Mouse (Mus musculus): Measurements from ENCODE around the gene Abcc9. TPM values are rescaled to one million over a fixed set of nuclear protein-coding genes. Genes with fewer than 3 reads are reported as not detected.

Gene Abcc9
- polyA plus RNA-seq, 1 experiment from 2014 or later = 7.3 TPM

DNA sequence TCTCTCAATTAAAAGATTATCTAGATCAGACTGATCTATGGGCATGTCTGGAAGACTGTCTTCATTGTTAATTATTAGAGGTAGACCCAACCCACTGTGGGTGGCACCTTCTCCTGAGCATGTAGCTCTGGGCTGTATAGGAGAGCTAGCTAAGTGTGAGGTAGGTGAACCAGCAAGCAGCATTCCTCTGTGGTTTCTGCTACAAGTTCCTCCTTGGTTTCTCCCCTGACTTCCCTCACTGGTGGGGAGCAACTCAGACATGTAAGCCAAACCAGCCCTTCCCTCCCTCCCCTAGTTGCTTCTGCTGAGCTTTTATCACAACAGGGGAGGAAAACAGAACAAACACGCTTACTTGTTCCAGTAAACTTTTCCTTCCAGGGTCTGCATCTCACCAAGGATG lies 49.9 kb downstream of the Abcc9 start:
- H3K4me2 ChIP-seq (replicated peaks; ENCODE audit: low read depth, low read length) = no peak overlapping the region
- WGBS = 81% methylated on average over 1 of the region's 1 CpGs
- no peaks in the 10 kb centered on the region for H3K27me3 ChIP-seq (ENCODE audit: control insufficient read depth, insufficient read depth, low read length)
- no peaks in the 10 kb centered on the region for H3K36me3 ChIP-seq (ENCODE audit: control insufficient read depth, insufficient read depth, low read length)
- no peak for ATAC-seq (ENCODE audit: low FRiP score, low TSS enrichment)
- H3K4me1 ChIP-seq (ENCODE audit: control insufficient read depth, insufficient read depth, low read length) = no peaks in the 10 kb centered on the region
- H3K4me3 ChIP-seq (ENCODE audit: low read length) = no peak overlapping the region
- H3K27ac ChIP-seq (ENCODE audit: low read depth, low read length) = no peak overlapping the region
- H3K9ac ChIP-seq (ENCODE audit: low read depth, low read length) = no peak overlapping the region
- no peaks in the 10 kb centered on the region for H3K9me3 ChIP-seq (ENCODE audit: control insufficient read depth, low read length)

- ATAC-seq (ENCODE audit: low FRiP score, low TSS enrichment) = no peak
- WGBS = 74% methylated on average over 3 of the region's 3 CpGs
- H3K9me3 ChIP-seq (ENCODE audit: control insufficient read depth, low read length) = no peaks in the 10 kb centered on the region
- no peak overlapping the region for H3K4me2 ChIP-seq (replicated peaks; ENCODE audit: low read depth, low read length)
- no peak overlapping the region for H3K27ac ChIP-seq (ENCODE audit: low read depth, low read length)
- no peaks in the 10 kb centered on the region for H3K27me3 ChIP-seq (ENCODE audit: control insufficient read depth, insufficient read depth, low read length)
- no peaks in the 10 kb centered on the region for H3K4me1 ChIP-seq (ENCODE audit: control insufficient read depth, insufficient read depth, low read length)
- no peak overlapping the region for H3K4me3 ChIP-seq (ENCODE audit: low read length)
- H3K9ac ChIP-seq (ENCODE audit: low read depth, low read length) = no peak overlapping the region
- no peaks in the 10 kb centered on the region for H3K36me3 ChIP-seq (ENCODE audit: control insufficient read depth, insufficient read depth, low read length)
These were observed 52.8 kb downstream of the Abcc9 start for GRCm38 (mm10) chr6:142649331-142649730.

GRCm38 (mm10) chr6:142645474-142645873 lies 56.6 kb downstream of the Abcc9 start:
- 84% methylated on average over 7 of the region's 7 CpGs for WGBS
- no peaks in the 10 kb centered on the region for H3K36me3 ChIP-seq (ENCODE audit: control insufficient read depth, insufficient read depth, low read length)
- H3K9ac ChIP-seq (ENCODE audit: low read depth, low read length) = no peak overlapping the region

GRCm38 (mm10) chr6:142639301-142639700 lies 62.8 kb downstream of the Abcc9 start:
- Histone ChIP-seq H3K9me3 (ENCODE audit: control insufficient read depth, low read length) (no peaks in the 10 kb centered on the region), H3K27me3 (ENCODE audit: control insufficient read depth, insufficient read depth, low read length) (no peaks in the 10 kb centered on the region), H3K36me3 (ENCODE audit: control insufficient read depth, insufficient read depth, low read length) (no peaks in the 10 kb centered on the region), H3K27ac (ENCODE audit: low read depth, low read length) (no peak overlapping the region), H3K9ac (ENCODE audit: low read depth, low read length) (no peak overlapping the region), H3K4me1 (ENCODE audit: control insufficient read depth, insufficient read depth, low read length) (0 out of 2 replicates have a peak, but pooled peaks cover 3% of the 10 kb centered on the region), H3K4me2 (replicated peaks; ENCODE audit: low read depth, low read length) (no peak overlapping the region), H3K4me3 (ENCODE audit: low read length) (no peak overlapping the region)
- no peak for ATAC-seq (ENCODE audit: low FRiP score, low TSS enrichment)
- WGBS = 85% methylated on average over 10 of the region's 10 CpGs

More at GRCm38 (mm10) chr6:142645474-142645873, 56.6 kb downstream of the Abcc9 start:
- no peaks in the 10 kb centered on the region for H3K9me3 ChIP-seq (ENCODE audit: control insufficient read depth, low read length)
- no peak for ATAC-seq (ENCODE audit: low FRiP score, low TSS enrichment)
- no peak overlapping the region for H3K27ac ChIP-seq (ENCODE audit: low read depth, low read length)
- no peak overlapping the region for H3K4me3 ChIP-seq (ENCODE audit: low read length)
- no peaks in the 10 kb centered on the region for H3K27me3 ChIP-seq (ENCODE audit: control insufficient read depth, insufficient read depth, low read length)
- no peak overlapping the region for H3K4me2 ChIP-seq (replicated peaks; ENCODE audit: low read depth, low read length)
- no peaks in the 10 kb centered on the region for H3K4me1 ChIP-seq (ENCODE audit: control insufficient read depth, insufficient read depth, low read length)

DNA sequence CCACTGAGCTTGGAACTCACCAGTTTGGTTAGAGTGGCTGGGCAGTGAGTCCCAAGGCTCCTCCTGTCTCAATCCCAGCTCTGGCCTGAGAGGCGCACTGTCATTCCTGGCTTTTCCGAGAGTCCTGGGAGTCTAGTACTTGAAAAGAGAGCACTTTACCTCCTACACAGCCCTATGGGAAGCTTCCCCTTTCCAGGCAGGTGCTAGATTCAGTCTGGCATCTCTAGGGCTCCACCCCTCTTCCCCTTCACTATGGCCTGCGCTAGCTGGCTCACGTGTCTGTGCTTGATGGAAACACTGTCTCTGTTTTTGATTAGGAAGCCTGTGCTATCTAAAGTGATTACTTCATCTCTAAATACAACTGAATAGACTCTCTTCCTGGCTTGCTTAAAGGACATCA lies 66.5 kb downstream of the Abcc9 start:
- H3K27me3 ChIP-seq (ENCODE audit: control insufficient read depth, insufficient read depth, low read length) = no peaks in the 10 kb centered on the region
- H3K9ac ChIP-seq (ENCODE audit: low read depth, low read length) = no peak overlapping the region
- 60% methylated on average over 4 of the region's 4 CpGs for WGBS
- no peaks in the 10 kb centered on the region for H3K9me3 ChIP-seq (ENCODE audit: control insufficient read depth, low read length)
- H3K4me3 ChIP-seq (ENCODE audit: low read length) = no peak overlapping the region
- no peaks in the 10 kb centered on the region for H3K36me3 ChIP-seq (ENCODE audit: control insufficient read depth, insufficient read depth, low read length)
- no peak; the same call in 1 of the 2 replicates for ATAC-seq (ENCODE audit: low FRiP score, low TSS enrichment)
- no peak overlapping the region for H3K27ac ChIP-seq (ENCODE audit: low read depth, low read length)
- 0 out of 2 replicates have a peak, but pooled peaks cover 3% of the 10 kb centered on the region for H3K4me1 ChIP-seq (ENCODE audit: control insufficient read depth, insufficient read depth, low read length)
- no peak overlapping the region for H3K4me2 ChIP-seq (replicated peaks; ENCODE audit: low read depth, low read length)

- no peaks in the 10 kb centered on the region for H3K36me3 ChIP-seq (ENCODE audit: control insufficient read depth, insufficient read depth, low read length)
- H3K27ac ChIP-seq (ENCODE audit: low read depth, low read length) = no peak overlapping the region
- no peaks in the 10 kb centered on the region for H3K27me3 ChIP-seq (ENCODE audit: control insufficient read depth, insufficient read depth, low read length)
- ATAC-seq (ENCODE audit: low FRiP score, low TSS enrichment) = no peak
- no peak overlapping the region for H3K9ac ChIP-seq (ENCODE audit: low read depth, low read length)
- 0 out of 2 replicates have a peak, but pooled peaks cover 3% of the 10 kb centered on the region for H3K4me1 ChIP-seq (ENCODE audit: control insufficient read depth, insufficient read depth, low read length)
- H3K4me3 ChIP-seq (ENCODE audit: low read length) = no peak overlapping the region
- H3K4me2 ChIP-seq (replicated peaks; ENCODE audit: low read depth, low read length) = no peak overlapping the region
- H3K9me3 ChIP-seq (ENCODE audit: control insufficient read depth, low read length) = no peaks in the 10 kb centered on the region
These were observed 66.9 kb downstream of the Abcc9 start for GRCm38 (mm10) chr6:142635185-142635583.

DNA sequence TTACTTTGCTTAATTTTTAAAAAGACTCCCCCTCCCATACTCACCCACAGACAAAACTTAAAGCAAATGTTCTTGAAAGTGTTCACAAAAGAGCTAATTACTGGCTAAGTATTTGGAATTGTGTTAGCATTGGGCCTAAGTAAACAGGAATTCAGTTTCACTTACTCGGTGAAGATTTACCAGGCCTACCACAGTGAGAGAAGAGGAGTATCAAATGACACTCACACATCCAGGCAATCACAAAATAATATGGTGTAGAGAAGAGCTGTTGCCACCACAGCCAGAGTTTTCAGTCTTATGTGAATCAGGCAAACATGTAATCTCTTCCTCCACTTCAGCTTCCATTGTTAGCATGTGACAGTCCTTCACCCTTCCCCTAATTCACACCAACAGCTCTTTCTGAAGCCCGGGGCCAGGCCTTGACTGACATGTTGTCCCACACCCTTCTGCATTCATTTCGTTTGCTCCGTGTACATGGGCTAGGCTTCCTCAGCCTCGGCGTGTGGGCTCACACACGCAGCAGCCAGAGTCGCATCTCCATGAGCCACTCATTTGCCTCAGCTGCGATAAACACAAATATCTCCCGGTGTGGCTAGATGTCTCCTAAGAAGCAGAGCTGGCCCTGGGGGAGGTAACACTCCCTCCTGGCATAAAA lies 67.5 kb downstream of the Abcc9 start:
- Histone ChIP-seq H3K9me3 (ENCODE audit: control insufficient read depth, low read length) (no peaks in the 10 kb centered on the region), H3K27ac (ENCODE audit: low read depth, low read length) (no peak overlapping the region), H3K27me3 (ENCODE audit: control insufficient read depth, insufficient read depth, low read length) (no peaks in the 10 kb centered on the region), H3K4me3 (ENCODE audit: low read length) (no peak overlapping the region), H3K9ac (ENCODE audit: low read depth, low read length) (no peak overlapping the region), H3K4me1 (ENCODE audit: control insufficient read depth, insufficient read depth, low read length) (0 out of 2 replicates have a peak, but pooled peaks cover 3% of the 10 kb centered on the region), H3K4me2 (replicated peaks; ENCODE audit: low read depth, low read length) (no peak overlapping the region), H3K36me3 (ENCODE audit: control insufficient read depth, insufficient read depth, low read length) (no peaks in the 10 kb centered on the region)
- WGBS = 62% methylated on average over 10 of the region's 10 CpGs
- ATAC-seq (ENCODE audit: low FRiP score, low TSS enrichment) = peak; percentile 80; the same call in 1 of the 2 replicates

DNA sequence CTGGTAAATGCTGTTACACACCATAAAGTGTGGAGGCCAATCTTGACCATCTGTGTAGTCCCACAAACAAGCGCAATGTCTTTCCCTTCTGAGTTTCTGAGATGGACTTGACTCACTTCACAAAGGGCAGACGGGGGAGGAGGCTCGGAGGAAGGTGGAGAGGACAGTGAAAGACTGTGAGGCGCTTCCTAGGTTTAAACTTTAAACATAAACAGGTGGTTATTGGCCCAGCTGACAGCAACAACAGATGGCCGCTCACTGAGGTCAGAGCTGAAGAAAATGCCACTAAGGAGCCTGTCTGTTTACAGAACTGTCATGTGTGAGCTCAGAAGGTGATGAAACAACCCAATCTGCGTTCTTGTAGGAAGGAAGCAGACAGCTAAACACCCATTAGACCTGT lies 78.8 kb downstream of the Abcc9 start:
- Histone ChIP-seq H3K36me3 (ENCODE audit: control insufficient read depth, insufficient read depth, low read length) (no peaks in the 10 kb centered on the region), H3K27me3 (ENCODE audit: control insufficient read depth, insufficient read depth, low read length) (no peaks in the 10 kb centered on the region), H3K4me1 (ENCODE audit: control insufficient read depth, insufficient read depth, low read length) (no peaks in the 10 kb centered on the region), H3K9me3 (ENCODE audit: control insufficient read depth, low read length) (no peaks in the 10 kb centered on the region), H3K9ac (ENCODE audit: low read depth, low read length) (no peak overlapping the region), H3K4me3 (ENCODE audit: low read length) (no peak overlapping the region), H3K4me2 (replicated peaks; ENCODE audit: low read depth, low read length) (no peak overlapping the region), H3K27ac (ENCODE audit: low read depth, low read length) (no peak overlapping the region)
- WGBS = 30% methylated on average over 6 of the region's 6 CpGs
- ATAC-seq (ENCODE audit: low FRiP score, low TSS enrichment) = no peak

DNA sequence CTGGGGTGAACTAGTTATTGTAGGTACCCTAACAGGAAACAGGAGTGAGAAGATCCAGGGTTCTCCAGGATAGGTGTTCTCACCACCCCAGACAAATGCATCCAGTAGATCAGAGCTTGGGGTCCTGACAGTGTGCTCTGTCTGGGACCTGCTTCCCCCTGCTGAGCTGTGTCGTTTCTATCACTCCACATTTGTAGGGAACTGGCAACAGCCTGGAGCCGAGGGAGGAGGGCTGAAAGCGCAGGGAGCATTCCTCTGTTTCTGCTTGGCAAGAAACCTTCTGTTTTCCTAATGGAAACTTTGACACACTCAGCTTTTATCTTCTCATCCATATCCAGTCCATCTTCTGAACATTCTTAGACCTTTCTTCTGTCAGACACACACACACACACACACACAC lies 85.5 kb downstream of the Abcc9 start:
- H3K9me3 ChIP-seq (ENCODE audit: control insufficient read depth, low read length) = no peaks in the 10 kb centered on the region
- H3K4me1 ChIP-seq (ENCODE audit: control insufficient read depth, insufficient read depth, low read length) = no peaks in the 10 kb centered on the region
- no peak overlapping the region for H3K27ac ChIP-seq (ENCODE audit: low read depth, low read length)
- WGBS = 32% methylated on average over 3 of the region's 3 CpGs
- H3K27me3 ChIP-seq (ENCODE audit: control insufficient read depth, insufficient read depth, low read length) = no peaks in the 10 kb centered on the region
- ATAC-seq (ENCODE audit: low FRiP score, low TSS enrichment) = no peak
- H3K4me2 ChIP-seq (replicated peaks; ENCODE audit: low read depth, low read length) = no peak overlapping the region
- H3K9ac ChIP-seq (ENCODE audit: low read depth, low read length) = no peak overlapping the region
- no peak overlapping the region for H3K4me3 ChIP-seq (ENCODE audit: low read length)
- H3K36me3 ChIP-seq (ENCODE audit: control insufficient read depth, insufficient read depth, low read length) = no peaks in the 10 kb centered on the region
